Mouse (Mus musculus) CD8-positive naive resting alpha-beta T cell, adult 57 days (primary cell): Measurements from ENCODE around the gene Eri2. TPM values are rescaled to one million over a fixed set of nuclear protein-coding genes. Genes with fewer than 3 reads are reported as not detected.

Source experiments
- total RNA-seq: library from RNA; stranded (reverse); gene quantifications from one replicate; pipeline ENCODE4 v1.2.4, GENCODE M21; 2023

The Eri2 gene
- 8.1 TPM for total RNA-seq

DNA sequence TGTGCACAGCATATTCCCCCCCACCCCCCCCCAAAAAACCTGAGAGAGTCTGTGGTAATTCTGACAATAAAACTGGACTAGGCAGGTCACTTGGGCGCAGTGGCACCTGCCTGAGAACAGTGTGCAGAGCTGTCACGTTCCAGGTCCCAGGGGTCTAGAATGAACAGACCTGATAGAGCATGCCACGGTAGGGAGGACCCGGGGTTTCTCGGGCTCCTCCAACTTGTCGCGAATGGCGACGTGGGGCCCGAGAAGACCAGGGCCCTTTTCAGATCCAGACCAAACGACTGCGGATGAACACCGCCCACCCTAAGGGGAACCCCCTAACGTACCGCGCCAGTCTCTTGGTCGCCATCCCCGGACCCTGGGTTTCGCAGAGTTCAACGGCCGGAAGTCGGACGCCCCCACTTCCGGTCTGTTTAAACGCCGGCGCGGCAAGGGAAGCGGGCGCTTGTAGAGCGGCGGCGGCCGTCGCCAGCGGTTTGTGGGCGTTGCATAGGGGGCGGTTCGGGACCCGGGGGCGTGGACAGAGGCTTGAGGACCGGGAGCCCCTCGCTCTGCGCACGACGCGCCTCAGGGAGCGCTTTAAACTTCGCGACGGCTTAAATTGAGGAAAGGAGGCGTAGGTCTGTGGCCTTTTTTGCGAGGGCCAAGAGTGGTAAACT, at the start of gene Eri2, which contains the start of gene Rexo5:
Gene Eri2 (minus strand): TSS at position 473 of the 665 bp plus-strand sequence.
Gene Rexo5 (plus strand): TSS at position 421 of the 665 bp plus-strand sequence.

GRCm38 (mm10) chr7:119760527-119760951, 33.3 kb downstream of the Eri2 start, which contains the start of gene Acsm3:
Gene Acsm3 (plus strand): TSS chr7:119760923.

DNA sequence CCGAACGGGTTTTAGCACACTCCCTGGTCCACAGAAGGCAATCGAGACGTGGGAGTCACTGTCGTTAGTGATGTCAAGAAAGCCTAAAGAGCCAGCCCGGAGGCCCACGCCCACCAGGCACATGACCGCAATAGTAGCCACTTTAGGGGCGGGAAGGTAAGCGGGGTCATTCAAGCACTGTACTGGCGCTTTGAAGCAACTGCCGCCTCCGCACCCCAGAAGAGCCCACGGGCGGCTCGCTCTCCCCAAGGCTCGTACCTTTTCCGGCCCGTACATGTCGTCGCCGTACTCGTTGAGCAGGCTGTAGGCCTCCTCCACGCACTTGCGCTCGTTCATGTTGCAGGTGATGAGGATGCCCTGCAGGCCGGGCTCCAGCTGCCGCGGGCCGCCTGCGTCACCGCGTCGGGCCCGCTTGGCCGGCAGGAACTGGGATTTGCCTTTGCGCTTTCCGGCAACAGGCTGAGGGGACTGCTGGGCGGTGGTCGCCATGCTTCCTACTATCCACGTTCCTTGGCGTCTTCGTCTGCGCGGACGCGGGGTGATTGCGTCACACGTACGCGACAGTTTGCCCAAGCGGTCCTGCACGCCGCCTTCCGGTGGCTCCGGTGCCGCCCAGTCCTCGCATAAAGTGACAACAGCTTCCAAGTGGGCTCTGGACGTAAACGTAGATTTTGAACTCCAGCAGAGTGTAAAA, 73.5 kb downstream of the Eri2 start, which contains the start of gene Thumpd1:
Gene Thumpd1 (minus strand): TSS at position 546 of the 694 bp plus-strand sequence.

Other genes with a start within 250 kb of the Eri2 start
- gene Acsm2, start 239.7 kb downstream of the Eri2 start, total RNA-seq = not detected
- gene Acsm1, start 187.0 kb downstream of the Eri2 start, total RNA-seq = not detected
- not detected for gene Acsm4, start 104.0 kb downstream of the Eri2 start, total RNA-seq
- gene Thumpd1, start 73.3 kb downstream of the Eri2 start, total RNA-seq = 84.7 TPM
- not detected for gene Acsm3, start 33.1 kb downstream of the Eri2 start, total RNA-seq
- gene Rexo5, start 52 bp downstream of the Eri2 start, total RNA-seq = 54.3 TPM
- 7.2 TPM for gene Lyrm1, start 101.8 kb upstream of the Eri2 start, total RNA-seq
- 22.2 TPM for gene Dcun1d3, start 102.2 kb upstream of the Eri2 start, total RNA-seq